Mouse (Mus musculus): ENCODE results near the gene Tbxa2r. TPM values are rescaled to one million over a fixed set of nuclear protein-coding genes. Genes with fewer than 3 reads are reported as not detected.

The Tbxa2r gene
- polyA plus RNA-seq, 1 experiment from 2014 or later, result not detected

- CTCF ChIA-PET, result no interaction called here
- no peak for TF ChIP-seq CTCF (IDR thresholded peaks at IDR 0.05)
- ATAC-seq, result no peak
- no peaks in the 10 kb centered on the region for H3K27me3 ChIP-seq
- in situ Hi-C loops (cut with MboI; ENCODE audit: low pct_unique_long_range_greater_than_20kb), result no loop called here
- DNase-seq (ENCODE audit: low read depth, low spot score), result no peak
- POLR2A ChIA-PET, result no interaction called here
Measured at GRCm38 (mm10) chr10:81355533-81355932, 27.0 kb downstream of the Tbxa2r start.

DNA sequence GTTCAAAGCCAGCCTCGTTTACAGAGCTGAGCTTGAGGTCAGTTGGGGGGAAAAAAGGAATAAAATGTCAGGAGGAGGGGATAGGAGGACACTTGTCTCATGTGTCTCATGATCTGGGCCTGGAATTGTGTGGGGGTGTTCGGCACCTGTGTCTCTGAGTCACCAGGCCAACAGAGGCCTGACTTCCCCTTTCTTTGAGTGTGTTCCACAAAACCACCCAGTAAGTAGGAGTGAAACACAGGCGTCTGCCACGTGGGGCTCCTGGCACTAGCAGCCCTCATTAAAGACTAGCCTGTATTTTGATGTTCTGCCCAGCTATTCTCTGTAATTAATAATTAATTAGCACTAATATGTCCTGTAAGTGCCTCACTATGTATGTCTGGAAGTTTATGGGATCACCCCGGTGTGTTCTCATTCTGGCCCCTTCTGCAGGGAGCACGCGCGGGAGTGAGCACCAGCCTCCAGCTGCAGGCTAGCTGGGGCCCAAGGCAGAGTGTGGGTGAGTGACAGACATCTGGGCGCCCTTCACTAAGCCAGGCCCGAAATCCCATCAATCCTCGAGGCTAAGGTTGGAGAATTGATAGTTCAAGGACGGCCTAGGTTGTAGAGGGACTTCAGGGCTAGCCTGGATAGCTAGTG lies 27.9 kb downstream of the Tbxa2r start:
- TF ChIP-seq CTCF (IDR thresholded peaks at IDR 0.05), result no peak
- no peak for ATAC-seq
- in situ Hi-C loops (cut with MboI; ENCODE audit: low pct_unique_long_range_greater_than_20kb), result no loop called here
- no peak for DNase-seq (ENCODE audit: low read depth, low spot score)
- no peaks in the 10 kb centered on the region for H3K27me3 ChIP-seq
- ChIA-PET CTCF (no interaction called here), POLR2A (interaction anchor here (1.0 to 1.2 kb wide), 2 partner anchors 17 to 36 kb away, joined by 3 read pairs; partner anchors contain the start of gene Smim24)

DNA sequence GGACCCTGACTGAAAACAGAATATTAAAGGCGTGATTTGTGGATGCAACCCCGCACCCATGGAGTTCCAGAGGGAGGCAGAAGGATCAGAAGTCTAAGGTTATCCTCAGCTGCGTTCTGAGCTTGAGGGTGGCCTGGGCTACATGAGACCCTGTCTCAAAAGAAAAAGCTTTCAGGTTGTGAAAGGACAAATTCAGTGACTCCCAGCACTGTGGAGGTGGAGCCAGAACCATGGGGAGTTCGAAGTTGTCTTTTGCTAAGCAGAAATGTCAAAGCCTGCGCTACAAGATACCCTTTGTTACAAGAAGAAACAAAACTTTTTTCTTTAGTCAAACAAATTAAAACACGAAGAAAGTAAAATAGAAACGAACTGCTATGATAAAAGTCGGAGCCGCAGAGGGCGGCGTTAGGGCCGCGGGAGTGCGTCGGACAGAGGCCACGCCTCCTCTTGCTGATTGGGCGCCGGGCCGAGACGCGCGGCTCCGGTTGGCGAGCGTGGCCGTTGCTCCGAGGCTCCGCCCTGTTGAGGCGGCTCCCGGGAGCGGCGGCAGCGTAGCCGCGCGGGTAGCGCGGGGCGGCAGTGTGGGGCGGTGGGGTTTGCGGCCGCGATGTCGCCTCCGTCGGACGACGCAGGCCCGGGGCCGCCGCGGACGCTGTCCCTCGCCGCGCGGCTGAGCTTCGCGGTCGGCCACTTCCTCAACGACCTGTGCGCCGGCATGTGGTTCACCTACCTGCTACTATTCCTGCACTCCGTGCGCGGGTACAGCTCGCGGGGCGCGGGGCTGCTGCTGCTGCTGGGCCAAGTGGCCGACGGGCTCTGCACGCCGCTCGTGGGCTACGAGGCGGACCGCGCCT lies 28.7 kb downstream of the Tbxa2r start, which contains the start of gene Mfsd12:
TSS of gene Mfsd12 (plus strand) at position 501 of the 854 bp plus-strand sequence.
- no peak for TF ChIP-seq CTCF (IDR thresholded peaks at IDR 0.05)
- H3K27me3 ChIP-seq, result no peaks in the 10 kb centered on the region
- POLR2A ChIA-PET, result interaction anchor here (0.8 to 1.2 kb wide), 3 partner anchors 16 to 67 kb away, joined by 3 to 4 read pairs (median 3); partner anchors contain the start of gene Smim24
- no peak for DNase-seq (ENCODE audit: low read depth, low spot score)
- CTCF ChIA-PET, result no interaction called here
- peak; percentile 77 for ATAC-seq
- in situ Hi-C loops (cut with MboI; ENCODE audit: low pct_unique_long_range_greater_than_20kb), result no loop called here

DNA sequence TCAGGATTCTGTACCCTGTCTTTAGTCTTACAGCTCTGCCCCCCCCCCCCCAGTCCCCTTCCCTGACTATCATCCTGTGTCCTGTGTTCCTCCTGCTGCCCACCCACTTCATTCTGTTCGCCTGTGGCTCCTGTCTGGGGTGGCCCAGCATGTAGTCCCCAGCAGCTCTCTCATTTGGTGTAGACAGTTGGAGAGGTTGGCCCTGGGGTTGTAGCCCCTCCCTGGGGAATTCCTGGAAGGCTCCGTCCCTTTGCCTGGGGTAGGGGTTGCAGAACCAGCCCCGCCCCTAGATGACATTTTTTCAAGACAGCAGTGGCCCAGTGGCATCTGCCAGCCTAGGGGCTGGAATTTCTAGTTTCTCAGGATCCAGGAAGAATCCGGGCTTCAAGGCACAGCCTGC lies 29.7 kb downstream of the Tbxa2r start:
- in situ Hi-C loops (cut with MboI; ENCODE audit: low pct_unique_long_range_greater_than_20kb), result no loop called here
- no peaks in the 10 kb centered on the region for H3K27me3 ChIP-seq
- ATAC-seq (no peak), DNase-seq (ENCODE audit: low read depth, low spot score) (no peak)
- POLR2A ChIA-PET, result interaction anchor here (0.8 kb wide), 1 partner anchor 68 kb away, joined by 4 read pairs; no protein-coding TSS in a partner anchor
- no peak for TF ChIP-seq CTCF (IDR thresholded peaks at IDR 0.05)
- CTCF ChIA-PET, result no interaction called here

GRCm38 (mm10) chr10:81358841-81359240 lies 30.3 kb downstream of the Tbxa2r start:
- ATAC-seq, result peak; percentile 20
- POLR2A ChIA-PET, result no interaction called here
- no peak for TF ChIP-seq CTCF (IDR thresholded peaks at IDR 0.05)
- in situ Hi-C loops (cut with MboI; ENCODE audit: low pct_unique_long_range_greater_than_20kb), result no loop called here
- DNase-seq (ENCODE audit: low read depth, low spot score), result no peak
- no peaks in the 10 kb centered on the region for H3K27me3 ChIP-seq
- CTCF ChIA-PET, result no interaction called here

DNA sequence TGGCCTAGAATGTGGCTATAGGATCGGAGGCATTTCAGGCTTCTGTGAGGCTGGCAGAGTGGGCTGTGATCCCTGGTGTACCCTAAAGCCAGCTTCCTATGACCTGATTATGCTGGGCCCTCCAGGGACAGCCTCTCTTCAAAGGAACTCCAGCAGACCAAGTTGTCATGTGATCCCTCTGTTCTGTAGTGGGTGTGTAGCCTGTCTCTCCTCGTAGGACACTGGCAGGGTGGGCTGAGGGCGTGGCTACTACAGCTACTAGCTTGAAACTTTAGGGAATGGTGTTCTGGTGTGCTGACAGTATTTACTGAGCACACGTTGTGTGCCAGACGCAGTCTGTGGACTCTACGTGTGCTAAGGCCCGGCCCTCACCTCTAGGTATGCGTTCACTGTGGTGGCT lies 32.2 kb downstream of the Tbxa2r start:
- POLR2A ChIA-PET, result interaction anchor here (1.2 kb wide), 1 partner anchor 17 kb away, joined by 3 read pairs; no protein-coding TSS in a partner anchor
- TF ChIP-seq CTCF (IDR thresholded peaks at IDR 0.05), result no peak
- DNase-seq (ENCODE audit: low read depth, low spot score) (no peak), ATAC-seq (no peak)
- H3K27me3 ChIP-seq, result no peaks in the 10 kb centered on the region
- in situ Hi-C loops (cut with MboI; ENCODE audit: low pct_unique_long_range_greater_than_20kb), result no loop called here
- CTCF ChIA-PET, result interaction anchor here (1.2 kb wide), 1 partner anchor 10 kb away, joined by 3 read pairs; the partner anchor contains the start of gene Hmg20b

DNA sequence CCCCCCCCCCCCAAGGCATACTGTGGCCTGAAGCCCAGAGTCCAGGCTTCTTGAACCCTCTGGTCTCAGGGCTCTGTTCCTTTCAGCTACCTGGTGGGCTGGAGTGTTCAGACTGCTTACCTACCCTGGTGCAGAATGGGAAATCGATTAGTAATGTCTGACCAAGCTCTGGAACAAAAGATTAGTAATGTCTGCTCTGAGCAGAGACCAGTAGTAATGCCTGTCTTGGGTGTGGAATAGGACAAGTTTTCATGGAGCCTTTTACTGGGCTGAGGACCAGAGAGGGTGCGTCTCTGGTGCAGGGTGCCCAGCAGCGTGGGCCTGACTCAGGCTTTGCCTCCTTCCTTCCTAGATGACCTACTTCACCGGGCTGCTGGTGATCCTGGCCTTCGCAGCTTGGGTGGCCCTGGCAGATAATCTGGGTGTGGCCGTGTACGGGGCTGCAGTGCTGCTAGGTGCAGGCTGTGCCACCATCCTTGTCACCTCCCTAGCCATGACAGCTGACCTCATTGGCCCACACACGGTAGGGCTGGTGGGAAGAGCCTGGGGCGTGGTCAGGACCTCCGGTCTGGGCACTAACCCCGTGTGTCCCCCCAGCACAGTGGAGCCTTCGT lies 33.9 kb downstream of the Tbxa2r start:
- ChIA-PET CTCF (interaction anchor here (1.0 kb wide), 1 partner anchor 15 kb away, joined by 3 read pairs; no protein-coding TSS in a partner anchor), POLR2A (no interaction called here)
- in situ Hi-C loops (cut with MboI; ENCODE audit: low pct_unique_long_range_greater_than_20kb), result no loop called here
- no peaks in the 10 kb centered on the region for H3K27me3 ChIP-seq
- DNase-seq (ENCODE audit: low read depth, low spot score) (no peak), ATAC-seq (no peak)
- TF ChIP-seq CTCF (IDR thresholded peaks at IDR 0.05), result no peak

DNA sequence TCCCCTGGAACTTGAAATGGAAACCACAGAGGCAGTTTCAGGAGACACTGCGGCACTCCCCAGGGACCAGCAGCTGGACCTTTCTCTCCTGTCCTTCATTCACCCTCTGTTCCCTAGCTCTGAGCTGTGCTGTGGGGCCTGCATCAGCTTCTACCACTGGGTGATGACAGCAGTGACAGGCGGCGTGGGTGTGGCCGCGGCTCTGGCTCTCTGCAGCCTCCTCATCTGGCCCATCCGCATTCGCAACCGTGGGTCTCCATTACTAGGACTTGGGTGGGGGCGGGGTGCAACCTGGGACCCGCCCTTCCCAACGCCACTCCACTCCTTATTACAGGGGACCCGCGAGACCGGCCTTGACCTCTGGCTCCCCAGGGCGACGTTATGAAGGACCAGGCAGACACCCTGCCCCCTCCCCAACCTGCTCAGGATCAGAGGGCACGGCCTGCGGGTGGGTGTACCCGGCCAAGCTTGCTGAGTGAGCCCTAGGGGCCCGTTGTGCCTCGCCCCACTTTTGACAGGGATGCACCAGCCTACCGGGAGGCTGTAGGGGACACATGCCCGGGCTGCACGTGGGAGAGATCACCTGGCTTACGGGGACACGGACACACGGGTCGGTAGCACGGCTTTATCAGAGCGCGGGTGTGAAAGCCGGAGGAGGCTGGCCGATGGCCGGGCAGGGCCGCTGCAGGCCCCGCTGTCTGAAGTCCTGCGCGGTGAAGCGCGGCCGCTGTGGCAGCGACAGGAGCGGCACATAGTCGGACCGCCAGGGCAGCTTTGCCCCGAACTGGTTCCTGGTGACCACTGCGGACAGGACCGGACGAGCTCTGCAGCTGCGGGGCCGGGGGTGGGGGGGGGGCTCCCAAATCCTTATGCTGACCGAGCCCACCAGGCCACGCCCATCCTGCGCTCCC lies 35.2 kb downstream of the Tbxa2r start:
- no peak for DNase-seq (ENCODE audit: low read depth, low spot score)
- in situ Hi-C loops (cut with MboI; ENCODE audit: low pct_unique_long_range_greater_than_20kb), result no loop called here
- H3K27me3 ChIP-seq, result no peaks in the 10 kb centered on the region
- no peak for TF ChIP-seq CTCF (IDR thresholded peaks at IDR 0.05)
- ChIA-PET POLR2A (interaction anchor here (1.3 kb wide), 1 partner anchor 14 kb away, joined by 3 read pairs; the partner anchor contains the start of gene Fzr1), CTCF (no interaction called here)
- no peak for ATAC-seq

DNA sequence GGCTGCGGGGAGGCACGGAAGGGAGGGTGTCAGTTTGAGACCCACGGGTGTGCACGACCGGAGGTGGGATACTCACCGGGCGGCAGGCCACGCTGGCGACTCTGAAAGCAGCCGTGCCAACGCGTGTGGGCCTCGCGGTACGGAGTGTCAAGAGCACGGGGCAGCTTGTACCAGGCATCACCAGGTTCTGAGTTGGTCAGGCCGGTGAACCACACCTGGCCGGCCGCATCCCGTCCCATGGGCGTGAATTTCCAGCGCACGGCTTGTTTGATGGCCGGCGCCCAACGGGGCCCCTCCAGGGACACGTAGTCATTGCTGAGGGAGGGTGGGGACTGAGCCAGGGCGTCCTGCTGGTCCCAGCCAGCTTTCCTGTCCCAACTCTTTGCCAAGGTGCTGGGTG lies 36.1 kb downstream of the Tbxa2r start:
- DNase-seq (ENCODE audit: low read depth, low spot score) (no peak), ATAC-seq (no peak)
- H3K27me3 ChIP-seq, result no peaks in the 10 kb centered on the region
- no peak for TF ChIP-seq CTCF (IDR thresholded peaks at IDR 0.05)
- in situ Hi-C loops (cut with MboI; ENCODE audit: low pct_unique_long_range_greater_than_20kb), result no loop called here
- CTCF ChIA-PET, result interaction anchor here (0.6 kb wide), 1 partner anchor 33 kb away, joined by 3 read pairs; no protein-coding TSS in a partner anchor
- POLR2A ChIA-PET, result interaction anchor here (1.3 kb wide), 1 partner anchor 13 kb away, joined by 3 read pairs; the partner anchor contains the start of gene Fzr1
